Mouse (Mus musculus): Measurements from ENCODE around the gene Lysmd2. TPM values are rescaled to one million over a fixed set of nuclear protein-coding genes. Genes with fewer than 3 reads are reported as not detected.

Lysmd2 gene
- total RNA-seq, 2 experiments from 2014 or later, result 15.3 to 17.5 TPM

Other genes with a start within 250 kb of the Lysmd2 start
- gene Mapk6, start 215.7 kb upstream of the Lysmd2 start, total RNA-seq (2021), result 10 to 100 TPM; 34.6 to 35.1 TPM
- 10 to 100 TPM; 26.1 to 27.1 TPM for gene Leo1, start 184.2 kb upstream of the Lysmd2 start, total RNA-seq (2021)
- gene Tmod3, start 66.1 kb upstream of the Lysmd2 start, total RNA-seq (2021), result 10 to 100 TPM; 87.2 to 89.9 TPM
- 10 to 100 TPM; 17.9 to 25.6 TPM for gene Tmod2, start 14.4 kb upstream of the Lysmd2 start, total RNA-seq (2021)
- gene Scg3, start 58.3 kb downstream of the Lysmd2 start, total RNA-seq (2021), result 10 to 100 TPM; 22.3 to 23.3 TPM
- 1 to 10 TPM; 6.4 to 7.8 TPM for gene Bmp5, start 149.6 kb downstream of the Lysmd2 start, total RNA-seq (2021)

Measured in adrenal gland, postnatal 10 days (tissue).